Mouse (Mus musculus): ENCODE data around the gene 4930432M17Rik.

DNA sequence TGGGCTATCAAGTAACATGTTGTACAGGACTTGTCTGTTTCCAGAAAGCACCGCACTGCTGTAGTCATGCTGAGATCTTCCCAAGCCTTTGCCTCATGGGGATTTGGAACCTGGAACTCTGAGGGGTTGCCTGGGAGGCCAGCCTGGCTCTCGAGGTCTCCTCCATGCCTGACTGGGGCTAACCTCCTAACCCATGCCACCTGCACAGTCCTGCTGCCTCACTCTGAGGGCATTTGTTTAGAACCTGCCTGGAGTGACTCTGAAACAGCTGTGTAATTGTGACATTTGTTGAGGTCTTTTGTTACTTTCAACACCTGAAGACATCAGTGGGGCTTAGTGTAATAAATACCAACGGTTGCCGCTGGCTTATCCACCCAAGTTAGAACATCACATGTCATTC is 41.7 kb downstream of the 4930432M17Rik start:
- TF ChIP-seq CTCF (IDR thresholded peaks at IDR 0.05; ENCODE audit: low read depth) (no peak), EP300 (IDR thresholded peaks at IDR 0.05; ENCODE audit: low read depth) (no peak)
